Mouse (Mus musculus): ENCODE results near the gene Tnfrsf13b. TPM values are rescaled to one million over a fixed set of nuclear protein-coding genes. Genes with fewer than 3 reads are reported as not detected.
"Not testable (repeated sequence)": the region's sequence is repeated elsewhere in the genome, so short reads cannot be mapped to it uniquely, and the experiment has no call there.

Gene Tnfrsf13b
- total RNA-seq, 2 experiments from 2014 or later: 0.96 to 1.9 TPM

GRCm38 (mm10) chr11:61163341-61163740 is 36.8 kb downstream of the Tnfrsf13b start:
- intact Hi-C loops (cut with DNase I): no loop called here
- no peak for DNase-seq (ENCODE audit: low spot score in 2 of 2)

DNA sequence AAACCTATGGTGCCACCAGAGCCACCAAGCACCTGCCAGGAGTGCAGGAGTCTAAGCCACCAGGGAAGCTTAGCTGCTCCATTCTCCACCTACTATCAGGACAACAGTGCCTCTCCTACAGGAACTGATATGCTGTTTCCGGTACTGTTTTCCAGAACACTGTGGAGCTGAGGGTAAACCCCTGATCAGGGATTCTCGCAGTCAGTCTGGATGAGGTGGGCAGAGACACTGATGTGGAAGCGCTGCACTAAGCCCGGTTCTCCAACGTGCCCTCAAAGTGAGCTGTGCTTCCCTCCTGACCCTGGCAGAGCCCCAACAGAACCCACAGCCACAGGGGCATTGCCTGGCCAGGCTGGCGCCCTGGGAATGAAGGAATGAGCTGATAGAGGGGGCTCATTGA is 37.8 kb downstream of the Tnfrsf13b start:
- DNase-seq (ENCODE audit: low spot score in 2 of 2): no peak
- intact Hi-C loops (cut with DNase I): no loop called here

GRCm38 (mm10) chr11:61164881-61165280 is 38.3 kb downstream of the Tnfrsf13b start:
- DNase-seq (ENCODE audit: low spot score in 2 of 2): no peak
- intact Hi-C loops (cut with DNase I): no loop called here

DNA sequence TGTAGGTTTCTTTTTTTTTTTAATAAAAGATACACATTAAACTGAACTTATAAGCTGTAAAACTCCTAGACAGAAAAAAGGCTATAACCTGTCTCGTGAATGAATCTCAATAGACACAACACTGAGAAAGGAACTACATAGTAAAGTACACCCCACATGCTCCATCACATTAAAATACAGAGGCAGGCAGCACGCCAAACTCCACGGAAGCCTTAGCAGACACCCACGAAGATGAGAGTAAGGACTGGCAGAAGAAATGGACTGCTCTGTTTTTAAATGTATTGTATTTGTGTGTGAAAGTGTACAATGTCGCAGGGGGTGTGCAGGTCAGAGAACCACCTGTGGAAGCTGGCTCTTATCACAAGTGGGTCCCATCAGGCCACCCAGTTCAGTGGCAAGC is 43.6 kb downstream of the Tnfrsf13b start:
- intact Hi-C loops (cut with DNase I): loop anchor here (10.0 kb wide), 1 partner anchor 335 kb away; the partner anchor contains the start of gene B9d1
- no peak for DNase-seq (ENCODE audit: low spot score in 2 of 2)

- DNase-seq (ENCODE audit: low spot score in 2 of 2): not testable (repeated sequence)
- intact Hi-C loops (cut with DNase I): loop anchor here (10.0 kb wide), 1 partner anchor 331 kb away; the partner anchor contains the start of gene B9d1
These were observed 46.9 kb downstream of the Tnfrsf13b start for GRCm38 (mm10) chr11:61173477-61173876.

GRCm38 (mm10) chr11:61174291-61174820 is 47.8 kb downstream of the Tnfrsf13b start:
- DNase-seq (ENCODE audit: low spot score in 2 of 2): peak in 1 of 2 experiments; percentile 40
- intact Hi-C loops (cut with DNase I): loop anchor here (10.0 kb wide), 1 partner anchor 330 kb away; the partner anchor contains the start of gene B9d1

DNA sequence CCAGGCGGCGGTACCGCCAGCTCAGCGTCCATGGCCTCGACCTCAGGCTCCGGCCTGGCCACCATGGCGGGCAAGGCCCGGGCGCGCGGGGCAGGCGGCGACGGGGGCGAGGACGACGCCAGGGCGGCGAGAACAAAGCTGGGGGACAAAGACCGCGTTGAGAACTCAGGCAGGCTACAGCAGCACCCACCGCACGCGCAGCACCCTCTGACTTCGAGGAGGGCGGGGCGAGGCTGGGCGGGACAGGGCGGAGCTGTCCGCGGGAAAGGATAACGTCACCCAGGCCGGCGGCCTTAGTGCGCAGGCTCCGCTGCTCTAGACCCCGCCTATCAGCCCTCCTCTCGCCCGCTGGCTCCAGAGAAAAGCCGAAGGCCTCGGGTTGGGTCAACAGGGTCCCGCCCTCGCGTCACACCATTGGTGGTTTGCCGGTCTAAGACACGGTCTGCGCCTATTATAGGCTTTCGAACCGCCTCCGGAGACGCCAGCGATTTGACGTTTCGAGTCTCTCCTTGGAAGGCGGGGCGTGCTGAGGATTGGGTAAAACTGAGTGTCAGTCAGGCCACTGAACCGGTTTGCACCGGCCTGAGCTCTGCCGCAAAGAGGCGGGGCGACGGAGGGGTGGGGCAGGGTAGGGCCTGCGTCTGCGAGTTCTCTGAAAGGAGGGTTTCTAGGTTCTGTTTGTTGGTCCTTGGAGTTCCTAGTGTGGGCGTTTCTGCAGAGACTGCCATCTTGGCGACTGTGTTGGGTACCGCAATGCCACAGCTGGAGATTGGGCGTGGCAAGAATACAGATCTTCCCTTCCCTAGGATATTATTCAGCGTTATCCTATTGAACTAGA is 48.5 kb downstream of the Tnfrsf13b start, which contains the start of gene Usp22:
Gene Usp22, minus strand, starts transcription at position 235 of the 838 bp plus-strand sequence.
- DNase-seq (ENCODE audit: low spot score in 2 of 2): peak; percentile 100
- intact Hi-C loops (cut with DNase I): loop anchor here (10.0 kb wide), 1 partner anchor 330 kb away; the partner anchor contains the start of gene B9d1

DNA sequence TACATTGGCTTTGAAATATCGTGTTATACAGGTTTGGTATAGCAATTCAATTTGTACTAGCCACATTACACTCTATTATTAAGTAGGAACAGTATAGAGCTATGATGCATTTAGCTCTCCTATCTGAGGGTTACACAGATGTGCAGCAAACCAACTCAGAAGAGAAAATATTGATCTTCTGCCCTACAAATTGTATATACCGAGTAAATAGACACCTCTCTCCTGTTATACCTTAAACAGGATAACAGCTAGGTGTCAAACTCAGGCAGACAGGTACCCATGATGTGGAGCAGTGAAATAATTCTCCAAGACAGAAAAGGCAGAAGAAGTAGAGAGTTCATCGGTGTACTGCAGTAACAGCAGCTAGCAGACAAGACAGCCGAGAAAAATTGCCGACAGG is 49.2 kb downstream of the Tnfrsf13b start:
- DNase-seq (ENCODE audit: low spot score in 2 of 2): no peak
- intact Hi-C loops (cut with DNase I): loop anchor here (10.0 kb wide), 1 partner anchor 329 kb away; the partner anchor contains the start of gene B9d1

GRCm38 (mm10) chr11:61176321-61176720 is 49.8 kb downstream of the Tnfrsf13b start:
- intact Hi-C loops (cut with DNase I): loop anchor here (10.0 kb wide), 1 partner anchor 328 kb away; the partner anchor contains the start of gene B9d1
- no peak for DNase-seq (ENCODE audit: low spot score in 2 of 2)

DNA sequence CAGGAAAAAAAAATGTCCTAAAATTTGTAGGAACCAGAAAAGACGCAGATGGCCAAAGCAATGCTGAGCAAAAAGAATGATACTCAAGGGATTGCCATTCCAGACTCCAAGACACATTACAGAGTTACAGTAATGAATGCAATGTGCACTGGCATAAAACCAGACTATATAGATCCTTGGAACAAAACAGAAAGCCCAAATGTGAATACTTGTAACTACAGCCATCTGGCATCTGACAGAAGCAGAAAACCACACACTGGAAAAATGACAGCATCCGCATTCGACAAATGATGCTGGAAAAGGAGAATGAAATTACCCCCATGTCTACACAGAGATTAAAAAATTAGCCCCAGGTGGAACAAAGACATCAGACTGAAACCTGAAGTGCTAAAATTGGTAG is 53.8 kb downstream of the Tnfrsf13b start:
- intact Hi-C loops (cut with DNase I): no loop called here
- no peak for DNase-seq (ENCODE audit: low spot score in 2 of 2)

DNA sequence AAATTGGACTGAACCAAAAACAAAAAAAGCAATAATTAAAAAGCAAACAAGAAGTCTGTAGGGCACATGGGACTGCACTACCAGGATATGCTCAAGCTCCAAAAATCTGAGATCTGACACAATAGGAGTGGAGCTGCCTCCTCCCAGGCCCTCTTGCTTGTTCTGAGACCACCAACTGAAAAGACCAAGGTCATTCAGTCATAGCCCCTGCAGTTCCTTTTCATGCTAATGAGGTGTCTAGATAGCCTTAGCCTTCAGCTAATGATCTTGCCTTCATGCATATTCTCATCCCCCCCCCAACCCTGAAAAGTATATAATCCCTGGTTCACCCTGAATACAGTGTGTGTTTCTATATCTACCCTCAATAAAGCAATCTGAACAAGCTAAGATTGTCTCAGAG is 55.1 kb downstream of the Tnfrsf13b start:
- DNase-seq (ENCODE audit: low spot score in 2 of 2): no peak
- intact Hi-C loops (cut with DNase I): no loop called here

DNA sequence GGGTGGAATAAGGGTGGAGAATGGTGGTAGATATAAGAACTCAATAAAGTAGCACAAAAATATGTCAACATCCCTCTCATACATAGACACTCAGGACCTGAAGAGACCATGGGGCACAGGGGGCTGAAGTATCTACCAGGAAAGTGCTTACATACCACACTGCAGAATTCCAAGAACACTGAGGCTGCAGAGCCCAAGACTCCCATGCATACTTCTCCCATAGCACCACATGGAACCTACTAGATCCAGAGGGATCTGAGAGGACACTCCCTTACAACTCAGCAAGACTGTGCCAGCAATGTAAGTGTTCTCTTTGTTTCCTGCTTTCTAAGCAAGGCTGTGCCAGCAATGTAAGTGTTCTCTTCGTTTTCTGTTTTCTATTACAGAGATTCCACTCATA is 57.3 kb downstream of the Tnfrsf13b start:
- intact Hi-C loops (cut with DNase I): no loop called here

DNA sequence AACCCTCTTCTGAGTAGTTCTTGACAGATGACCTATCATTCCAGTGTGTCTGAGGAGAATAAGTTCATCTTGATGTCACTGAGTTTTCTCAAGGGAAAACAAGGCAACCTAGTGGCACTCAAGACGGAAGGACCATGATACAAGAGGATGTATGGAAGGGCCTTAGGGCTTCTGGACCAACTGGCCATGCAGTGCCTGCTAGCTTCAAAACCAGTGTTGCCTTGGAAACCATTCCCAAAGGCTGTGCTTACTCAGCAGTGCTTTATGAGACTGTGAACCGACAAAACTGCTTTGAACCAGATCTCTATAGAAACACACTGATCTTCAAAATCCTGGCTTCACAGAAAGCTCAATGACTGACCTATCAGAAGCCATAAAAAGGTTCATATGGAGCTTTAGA is 64.2 kb downstream of the Tnfrsf13b start:
- intact Hi-C loops (cut with DNase I): loop anchor here (5.0 kb wide), 3 partner anchors 42 to 197 kb away; partner anchors contain the start of gene Slc47a2
- DNase-seq (ENCODE audit: low spot score in 2 of 2): no peak

More for the DNA sequence above, 57.3 kb downstream of the Tnfrsf13b start:
- no peak for DNase-seq (ENCODE audit: low spot score in 2 of 2)

DNA sequence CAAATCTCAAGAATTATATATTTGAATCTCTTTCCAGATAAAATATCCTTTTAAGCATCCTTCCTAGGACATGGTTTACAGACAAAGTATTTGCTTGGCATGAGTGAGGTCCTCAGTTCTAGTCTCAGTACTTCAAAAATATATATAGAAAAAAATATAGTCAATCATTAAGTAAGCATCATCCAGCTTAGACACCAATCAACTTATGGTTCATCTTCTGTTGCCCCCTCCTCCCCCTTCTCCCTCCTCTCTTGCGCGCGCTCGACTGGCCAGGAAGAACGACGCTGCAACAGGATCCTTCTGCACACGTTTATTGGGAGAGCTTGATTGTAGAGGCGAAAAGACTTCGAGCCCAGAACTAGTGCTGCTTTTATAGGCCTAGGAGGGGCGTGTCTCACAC is 65.6 kb downstream of the Tnfrsf13b start:
- not testable (repeated sequence) for DNase-seq (ENCODE audit: low spot score in 2 of 2)
- intact Hi-C loops (cut with DNase I): loop anchor here (2.0 to 5.0 kb wide), 4 partner anchors 40 to 217 kb away; partner anchors contain the start of gene Slc47a2

DNA sequence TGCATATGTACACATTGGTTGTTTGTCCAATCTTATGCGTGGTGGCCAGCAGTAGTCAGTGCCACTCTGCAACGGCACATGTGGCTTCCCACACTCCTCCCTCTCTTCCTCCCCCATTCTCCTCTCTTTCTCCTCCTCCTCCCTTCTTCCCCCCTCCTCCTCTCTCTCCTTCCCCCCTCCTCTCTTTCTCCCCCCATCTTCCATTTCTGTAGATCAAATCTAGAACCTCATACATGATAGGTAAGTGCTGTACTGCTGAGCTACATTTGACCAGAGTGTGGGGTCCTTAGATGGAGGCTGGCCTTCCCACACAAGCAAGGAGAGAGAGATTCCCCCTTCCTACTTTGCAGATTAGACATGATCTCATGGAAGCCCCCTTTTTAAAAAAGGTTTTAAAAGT is 66.2 kb downstream of the Tnfrsf13b start:
- DNase-seq (ENCODE audit: low spot score in 2 of 2): no peak
- intact Hi-C loops (cut with DNase I): loop anchor here (2.0 to 5.0 kb wide), 4 partner anchors 40 to 216 kb away; partner anchors contain the start of gene Slc47a2

GRCm38 (mm10) chr11:61193392-61193791 is 66.8 kb downstream of the Tnfrsf13b start:
- intact Hi-C loops (cut with DNase I): loop anchor here (2.0 to 5.0 kb wide), 4 partner anchors 39 to 215 kb away; partner anchors contain the start of gene Slc47a2
- DNase-seq (ENCODE audit: low spot score in 2 of 2): peak; percentile 70 to 75

- DNase-seq (ENCODE audit: low spot score in 2 of 2): no peak
- intact Hi-C loops (cut with DNase I): no loop called here
These were observed 70.2 kb downstream of the Tnfrsf13b start for GRCm38 (mm10) chr11:61196616-61197353.

GRCm38 (mm10) chr11:61197935-61198334 is 71.4 kb downstream of the Tnfrsf13b start:
- no peak for DNase-seq (ENCODE audit: low spot score in 2 of 2)
- intact Hi-C loops (cut with DNase I): no loop called here

All from left cerebral cortex, postnatal 36 days (tissue).